Mouse (Mus musculus): Measurements from ENCODE around the gene Bean1.

Bean1 gene

DNA sequence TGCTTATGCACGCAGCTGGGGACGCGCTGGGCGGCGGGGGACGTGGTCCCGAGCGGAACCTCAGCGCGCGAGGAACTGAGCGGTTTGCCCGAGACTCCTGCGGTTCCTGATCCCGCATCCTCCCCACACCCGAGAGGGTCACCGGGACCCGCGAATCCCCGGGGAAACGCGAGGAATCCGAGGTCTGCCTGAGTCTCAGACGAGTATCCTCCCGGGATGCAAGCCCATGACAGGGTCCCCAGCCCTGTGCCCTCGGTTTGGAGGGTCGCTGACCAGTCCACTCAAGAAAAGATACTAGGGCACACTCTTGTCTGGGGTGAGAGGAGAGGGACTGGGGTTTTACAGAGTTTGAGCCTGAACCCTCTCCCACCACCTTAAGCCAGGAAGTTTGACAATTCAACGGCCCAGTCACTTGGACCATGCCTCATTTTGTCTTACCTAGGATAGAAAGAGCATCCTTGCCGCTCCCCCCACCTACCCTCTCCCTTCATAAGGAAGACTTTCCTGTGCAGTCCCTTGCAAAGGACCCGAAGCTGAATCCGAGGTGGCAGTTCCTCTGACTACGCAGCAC lies 893 bp downstream of the Bean1 start:
- 3% methylated on average over 32 of the region's 32 CpGs for WGBS

DNA sequence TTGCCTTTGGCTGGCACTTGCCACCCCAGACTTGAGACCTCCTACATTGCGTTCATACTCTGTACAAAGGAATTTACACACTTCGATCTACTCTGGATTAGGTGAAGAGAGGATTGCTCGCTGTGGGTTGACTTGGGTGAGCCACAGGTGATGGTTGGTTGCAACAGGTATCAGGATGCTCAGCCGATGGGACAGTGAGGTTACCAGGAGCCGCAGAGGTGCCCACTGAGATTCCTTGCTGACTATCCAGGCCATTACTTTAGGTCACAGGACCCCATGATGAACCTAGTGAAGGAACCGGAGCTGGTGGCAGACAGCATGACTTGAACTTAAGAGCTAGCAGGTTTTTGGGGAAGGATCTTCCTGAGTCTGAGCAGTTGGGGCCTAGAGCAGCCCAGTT lies 2.2 kb downstream of the Bean1 start:
- WGBS = 90% methylated on average over 6 of the region's 6 CpGs

DNA sequence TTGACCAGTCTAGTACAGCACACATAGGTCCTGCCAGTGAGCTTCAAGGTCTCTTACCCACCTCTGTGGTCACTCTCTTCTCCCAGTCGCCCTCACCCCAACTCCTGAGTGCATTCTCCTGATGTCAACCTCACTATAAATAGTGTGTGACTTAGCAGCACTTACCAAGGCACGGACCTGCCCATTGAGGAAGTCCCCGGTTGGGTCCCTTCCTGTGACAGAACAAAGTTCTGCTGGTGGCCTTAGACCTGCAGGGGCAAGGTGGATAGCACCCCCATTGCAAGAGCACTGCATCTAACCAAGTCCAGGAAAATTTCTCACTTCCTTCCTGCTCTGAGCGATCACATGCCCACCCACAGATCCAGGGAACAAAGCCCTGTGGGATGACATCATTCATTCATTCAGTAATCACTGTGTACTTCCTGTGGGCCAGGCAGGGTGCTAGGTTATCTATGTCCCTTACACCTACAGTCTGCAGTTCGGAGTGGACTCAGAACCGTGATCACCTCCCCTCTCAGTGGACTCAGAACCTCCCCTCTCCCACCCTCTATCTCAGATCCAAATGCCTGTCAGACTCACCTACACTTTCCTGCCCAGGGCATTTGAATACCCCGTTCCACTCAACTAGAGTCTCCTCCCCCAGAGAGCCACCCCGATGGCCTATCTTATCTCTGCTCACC lies 5.7 kb downstream of the Bean1 start:
- WGBS = 72% methylated on average over 8 of the region's 8 CpGs

DNA sequence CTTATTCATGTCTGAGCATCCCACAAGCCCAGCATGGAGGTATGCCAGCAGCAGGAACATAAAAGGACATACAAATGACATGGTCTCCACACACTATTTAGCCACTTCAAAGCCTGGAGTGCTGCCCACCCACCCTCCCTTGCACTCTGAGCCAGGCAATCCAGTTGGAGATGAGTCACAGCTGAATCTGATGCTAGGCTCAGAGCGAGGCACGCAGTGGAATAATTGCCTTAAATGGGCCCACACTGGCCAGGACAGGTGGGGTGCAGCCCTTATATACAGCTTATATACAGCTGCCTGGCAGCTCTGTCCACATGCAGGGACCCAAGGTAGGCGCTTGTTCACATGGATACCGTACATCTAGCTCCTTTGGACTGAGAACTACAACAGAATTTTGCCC lies 6.8 kb downstream of the Bean1 start:
- WGBS = 46% methylated on average over 4 of the region's 4 CpGs

DNA sequence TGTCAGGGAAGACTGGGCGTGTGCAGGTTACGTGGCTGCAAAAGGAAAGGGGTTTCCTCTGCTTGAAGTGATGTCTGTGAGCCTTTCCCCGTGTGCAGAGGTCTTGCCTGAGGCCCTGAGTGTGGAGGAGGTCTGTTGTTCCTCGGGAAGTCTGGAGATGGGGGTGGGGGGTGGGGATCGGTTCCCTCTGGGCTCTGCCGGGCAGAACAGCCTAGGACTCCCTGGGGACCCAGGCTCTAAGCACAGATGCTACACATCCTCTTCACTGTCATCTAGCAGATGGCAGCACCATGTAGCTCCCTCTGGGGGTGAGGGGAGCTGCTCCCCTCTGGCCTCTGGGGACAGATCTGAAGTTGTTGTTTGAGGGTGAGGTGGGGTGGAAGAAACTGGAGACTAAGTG lies 14.7 kb downstream of the Bean1 start:
- 53% methylated on average over 6 of the region's 6 CpGs for WGBS

DNA sequence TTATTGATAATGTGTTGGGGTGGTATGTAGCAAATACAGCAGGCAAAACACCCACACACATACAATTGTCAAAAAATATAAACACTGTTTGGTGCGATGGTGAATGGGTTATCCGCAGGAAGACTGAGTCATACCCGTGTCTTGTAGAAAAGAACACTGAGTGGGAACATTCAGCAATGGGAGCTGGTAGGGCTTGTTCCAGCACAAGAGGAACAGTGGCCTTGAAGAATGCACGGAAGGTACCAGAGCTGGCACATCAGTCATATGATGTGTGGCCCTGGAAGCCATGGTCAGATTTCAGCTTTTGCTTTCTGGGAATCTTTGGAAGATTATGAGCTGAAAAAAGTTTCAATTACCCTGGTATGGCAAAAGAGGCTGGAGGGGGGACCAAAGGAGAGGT lies 16.6 kb downstream of the Bean1 start:
- WGBS = 58% methylated on average over 4 of the region's 4 CpGs

DNA sequence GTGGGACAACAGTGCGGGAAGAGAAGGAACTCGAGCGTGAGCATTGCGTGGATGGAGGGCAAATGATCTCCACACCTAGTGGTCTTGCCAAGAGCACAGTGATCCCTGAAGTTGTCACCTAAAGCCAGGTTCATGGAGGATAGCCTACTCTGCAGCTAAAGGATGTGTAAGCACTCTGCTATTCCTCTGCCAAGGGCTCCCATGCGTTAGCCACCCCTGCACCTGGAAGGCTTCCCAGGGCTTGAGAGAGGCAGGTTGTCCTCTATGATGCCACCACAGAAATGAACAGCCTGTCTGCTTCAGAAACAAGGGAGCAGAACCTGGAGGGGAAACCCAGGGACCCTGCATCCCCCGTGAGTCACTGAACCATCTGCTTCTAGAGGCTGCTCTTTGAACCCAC lies 17.4 kb downstream of the Bean1 start:
- 78% methylated on average over 6 of the region's 6 CpGs for WGBS

DNA sequence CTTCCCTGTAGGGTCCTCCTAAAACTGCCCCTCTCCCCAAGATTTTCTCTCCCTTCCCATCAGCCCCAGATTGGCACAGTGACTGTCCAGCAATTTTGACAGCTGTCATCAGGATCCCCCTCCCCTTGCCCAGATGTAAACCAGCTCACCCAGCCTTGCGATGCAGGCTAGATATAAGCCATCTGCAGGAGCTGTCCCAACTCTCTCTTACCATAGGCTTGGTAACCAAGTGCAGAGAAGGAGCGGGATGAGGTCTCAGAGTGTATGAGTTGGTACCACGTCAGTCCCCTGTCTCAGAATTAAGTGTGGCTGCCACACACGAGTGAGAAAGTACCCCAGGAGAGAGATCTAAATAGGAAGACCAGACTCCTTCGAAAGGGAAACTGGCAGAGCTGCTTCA lies 18.2 kb downstream of the Bean1 start:
- WGBS = 81% methylated on average over 5 of the region's 5 CpGs

DNA sequence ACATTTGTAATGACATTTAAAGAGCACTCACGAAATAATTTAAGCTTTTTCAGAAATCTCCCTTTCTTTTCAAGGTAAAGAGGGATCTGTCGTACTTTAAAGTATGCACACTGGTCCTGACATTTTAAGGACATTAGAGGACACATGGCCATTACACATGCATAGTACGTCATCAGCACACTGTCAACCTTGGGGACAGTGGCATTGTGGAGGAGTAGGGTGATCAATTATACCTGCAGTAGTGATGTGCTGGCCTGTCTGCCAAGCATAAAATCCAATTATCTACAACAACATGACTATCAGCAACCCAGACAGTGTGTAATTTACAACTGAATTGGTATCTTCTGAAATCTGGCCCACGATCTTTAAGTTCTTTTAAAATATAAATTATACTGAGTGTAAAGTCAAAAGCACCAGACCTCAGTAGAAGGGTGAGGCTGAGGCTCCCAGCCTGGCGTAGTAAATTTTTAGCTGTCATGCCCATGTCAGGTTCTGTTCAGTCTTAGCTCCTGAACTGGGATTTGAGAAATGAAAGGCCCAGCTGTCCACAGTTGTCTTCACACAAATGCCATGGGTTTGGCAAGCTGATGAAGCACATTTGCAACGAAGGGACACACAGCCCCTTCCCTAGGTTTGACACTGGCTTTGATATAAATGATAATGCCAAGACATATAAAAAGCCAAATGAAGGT lies 20.7 kb downstream of the Bean1 start:
- 82% methylated on average over 6 of the region's 6 CpGs for WGBS

DNA sequence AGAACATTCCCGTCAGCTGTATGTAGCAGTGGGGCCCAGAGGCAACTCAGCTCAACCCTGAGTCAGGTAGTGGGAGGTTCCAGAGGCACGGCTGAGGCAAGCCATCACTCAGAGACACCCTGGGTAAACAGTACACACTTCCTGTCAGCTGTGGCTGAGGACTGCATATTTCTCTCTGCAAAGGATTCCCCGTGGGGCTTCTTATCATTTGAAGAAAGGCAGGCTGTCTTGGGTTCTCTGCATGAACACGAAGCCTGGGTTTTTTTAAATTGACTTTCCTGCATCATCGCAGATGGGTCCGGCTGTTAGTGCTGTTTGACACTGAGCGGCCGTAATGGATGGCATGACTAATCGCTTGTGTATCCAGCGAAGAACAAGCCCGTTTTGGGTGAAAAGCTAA lies 21.3 kb downstream of the Bean1 start:
- 61% methylated on average over 11 of the region's 11 CpGs for WGBS

DNA sequence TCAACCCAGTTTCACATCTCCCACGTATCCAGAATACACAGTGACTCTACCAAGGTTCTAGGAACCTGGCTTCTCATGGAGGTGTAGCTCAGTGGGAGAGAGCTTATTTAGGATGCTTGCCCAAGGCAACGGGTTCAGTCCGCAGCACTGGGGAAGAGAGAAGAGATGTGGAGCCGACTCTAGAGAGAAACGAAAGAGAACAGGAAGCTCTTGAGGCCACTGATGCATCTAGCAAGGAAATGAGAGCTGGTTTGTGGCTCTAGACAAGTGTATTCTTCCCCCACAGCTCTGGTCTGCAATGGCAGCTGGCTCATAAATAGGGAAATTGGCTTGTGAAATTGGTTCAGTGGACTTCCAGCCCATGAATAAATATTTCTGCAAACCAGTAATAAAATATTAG lies 29.6 kb downstream of the Bean1 start:
- WGBS = 79% methylated on average over 5 of the region's 5 CpGs

DNA sequence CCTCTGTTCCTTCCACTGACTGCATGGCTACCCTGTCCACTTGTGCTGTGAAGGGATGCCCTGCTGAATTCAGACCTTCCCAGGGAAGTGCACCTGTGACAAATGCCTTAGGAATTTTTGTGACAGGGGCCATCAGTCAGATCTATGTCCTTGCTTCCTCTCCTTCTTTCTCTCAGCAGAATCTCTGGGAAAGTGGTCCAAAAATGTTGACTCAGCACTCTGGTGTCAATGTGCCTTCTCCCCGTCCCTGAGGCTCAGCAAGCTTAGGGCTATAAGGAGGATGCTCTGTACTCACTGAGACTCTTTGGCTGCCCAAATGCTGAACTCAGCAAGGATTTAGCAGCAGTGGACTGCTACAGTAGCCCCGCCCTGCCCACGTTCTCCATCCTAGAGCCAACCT lies 31.4 kb downstream of the Bean1 start:
- WGBS = 95% methylated on average over 3 of the region's 3 CpGs

DNA sequence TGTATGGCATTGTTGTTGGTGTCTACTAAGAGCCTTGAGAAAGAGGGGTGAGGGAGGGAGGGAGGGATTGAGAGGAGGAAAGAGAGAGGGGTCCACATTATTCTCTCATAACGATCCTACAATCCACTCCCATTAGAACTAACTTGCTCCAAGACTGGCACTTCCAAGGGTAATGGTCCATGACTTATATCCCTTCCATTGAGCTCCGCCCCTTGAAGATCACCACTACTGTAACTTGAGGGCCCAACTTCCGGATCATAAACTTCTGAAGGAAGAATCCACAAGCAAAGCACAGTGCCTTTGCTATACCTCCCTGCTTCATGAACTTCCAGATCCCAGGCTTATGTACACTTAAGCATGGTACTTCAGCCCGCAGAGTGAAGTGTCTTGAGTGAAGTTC lies 32.1 kb downstream of the Bean1 start:
- WGBS = 93% methylated on average over 4 of the region's 4 CpGs

DNA sequence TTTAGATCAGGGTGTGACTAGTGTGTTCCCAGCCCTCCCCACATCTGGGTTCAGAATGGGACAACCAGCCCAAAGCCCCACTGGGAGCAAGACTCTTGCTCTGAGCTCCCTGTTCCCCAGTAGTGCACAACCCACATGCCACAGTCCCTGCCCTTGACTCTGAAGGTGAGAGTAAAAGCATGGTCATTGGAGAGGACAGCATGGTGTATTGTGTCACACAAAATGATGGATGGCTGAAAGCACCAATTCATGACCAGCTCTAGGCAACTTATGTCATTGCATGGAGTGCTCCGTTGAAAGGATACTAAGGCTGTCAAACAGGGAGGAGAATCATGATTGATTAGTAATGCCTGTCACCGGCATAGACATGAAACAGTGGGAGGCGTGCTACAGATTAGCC lies 35.0 kb downstream of the Bean1 start:
- WGBS = 78% methylated on average over 3 of the region's 3 CpGs

DNA sequence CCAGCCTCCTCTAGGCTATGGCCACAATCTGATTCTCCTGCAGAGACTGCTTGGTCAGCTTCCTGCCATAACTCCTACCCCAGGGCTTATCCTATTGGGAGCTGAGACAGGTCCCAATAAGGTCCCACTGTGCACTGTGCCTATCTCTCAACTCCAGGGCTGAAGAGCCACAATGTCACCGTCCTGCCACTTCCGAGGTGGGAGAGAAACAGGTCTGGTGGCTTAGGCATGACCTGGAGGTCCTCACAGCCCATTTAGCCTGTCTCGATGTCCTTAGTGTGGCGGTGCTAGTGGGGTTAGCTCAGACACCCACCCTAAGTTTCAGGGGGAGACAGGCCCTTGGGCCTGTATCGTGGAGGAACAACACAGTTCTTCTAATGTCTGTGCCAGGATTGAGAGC lies 47.4 kb downstream of the Bean1 start:
- 97% methylated on average over 5 of the region's 5 CpGs for WGBS

DNA sequence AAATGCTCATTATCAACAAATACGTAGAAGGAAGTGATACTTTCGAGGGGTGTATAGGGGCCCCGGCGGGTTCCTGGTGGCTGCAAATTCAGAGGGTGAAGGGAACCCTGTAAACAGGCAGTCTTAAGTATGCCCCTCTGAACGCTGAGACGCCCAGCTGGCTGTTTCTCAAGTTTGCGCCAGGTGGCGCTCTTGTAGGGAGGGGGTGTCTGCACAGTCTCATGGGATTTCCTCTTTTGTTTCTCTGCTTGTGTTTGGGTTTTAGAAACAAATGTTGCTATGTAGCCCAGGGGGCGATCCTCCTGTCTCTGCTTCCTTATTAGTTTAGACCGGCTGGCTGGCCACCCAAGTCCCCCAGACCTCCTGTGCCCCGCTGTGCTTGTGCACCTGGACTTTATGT lies 48.8 kb downstream of the Bean1 start:
- 31% methylated on average over 11 of the region's 11 CpGs for WGBS

DNA sequence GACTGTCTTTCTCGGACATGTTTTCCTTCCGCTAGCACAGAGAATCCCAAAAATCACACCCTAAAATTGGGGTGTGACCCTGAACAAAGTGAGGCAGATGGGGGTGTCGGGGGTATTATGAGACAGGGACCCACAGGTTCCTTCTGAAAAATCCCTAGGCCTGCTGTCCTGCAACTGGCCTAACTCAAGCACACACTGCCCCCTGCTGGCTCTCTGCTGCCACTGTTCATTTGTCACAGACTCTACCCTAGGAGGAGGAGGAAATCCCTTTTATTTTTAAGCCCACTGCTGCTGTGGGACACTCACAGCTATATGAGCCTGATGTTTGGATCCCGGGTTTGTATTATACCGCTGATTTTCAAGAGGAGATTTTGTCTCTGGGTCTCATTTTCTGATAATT lies 49.6 kb downstream of the Bean1 start:
- 40% methylated on average over 5 of the region's 5 CpGs for WGBS

DNA sequence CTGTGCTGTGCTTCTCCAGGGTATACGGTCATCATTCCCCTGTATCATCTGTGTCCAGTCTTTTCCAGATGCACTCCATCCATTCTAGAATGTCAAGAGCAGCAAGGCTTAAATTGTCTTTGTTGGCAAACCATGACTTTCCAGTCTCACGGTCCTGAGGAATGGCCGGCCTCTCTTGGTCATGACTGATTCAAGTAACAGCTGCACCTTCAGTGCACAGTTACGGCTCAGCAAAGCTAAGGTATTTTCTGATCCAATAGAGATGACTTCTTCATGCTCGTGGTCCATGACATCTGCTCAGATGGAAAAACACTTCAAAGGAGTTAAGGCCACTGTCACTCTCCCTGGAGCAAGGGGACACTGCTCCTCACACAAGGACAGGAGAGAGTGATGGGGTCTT lies 56.8 kb downstream of the Bean1 start:
- 92% methylated on average over 5 of the region's 5 CpGs for WGBS

DNA sequence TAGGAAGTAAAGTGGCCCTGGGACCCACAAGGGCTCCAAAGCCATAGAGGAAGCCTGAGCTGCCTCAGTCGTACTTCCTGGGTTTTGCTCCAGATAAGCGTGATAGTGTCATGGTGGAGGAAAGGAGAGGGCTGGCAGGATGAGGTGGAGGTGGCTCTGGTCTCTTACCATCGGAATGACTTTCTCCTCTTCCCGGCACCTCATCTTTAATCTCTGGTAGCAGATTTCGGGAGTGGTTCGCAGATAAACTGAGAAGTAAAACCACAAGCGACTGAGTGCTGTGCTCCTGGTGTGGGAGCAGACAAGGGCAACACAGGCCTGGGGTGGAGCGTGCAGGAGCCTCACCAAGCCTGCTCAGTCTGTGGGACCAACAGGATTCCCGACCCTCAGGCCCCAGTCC lies 60.1 kb downstream of the Bean1 start:
- 93% methylated on average over 9 of the region's 9 CpGs for WGBS

DNA sequence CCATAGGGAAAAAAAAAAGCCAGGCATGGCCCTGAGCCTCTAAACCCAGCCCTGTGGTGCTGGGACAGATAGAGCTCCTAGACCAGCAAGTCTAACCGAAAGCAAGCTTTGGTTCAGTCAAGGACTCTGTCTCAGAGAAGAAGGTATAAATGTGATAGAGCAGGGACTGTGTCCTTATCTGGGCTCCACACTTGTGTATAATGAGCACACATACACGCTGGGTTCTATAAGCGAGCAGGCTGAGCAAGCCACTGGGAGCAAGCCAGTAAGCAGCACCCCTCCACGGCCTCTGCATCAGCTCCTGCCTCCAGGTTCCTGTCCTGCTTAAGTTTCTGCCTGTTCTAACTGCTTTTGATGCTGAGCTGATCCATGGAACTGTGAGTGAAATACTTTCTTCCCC lies 61.8 kb downstream of the Bean1 start:
- WGBS = 97% methylated on average over 4 of the region's 4 CpGs

DNA sequence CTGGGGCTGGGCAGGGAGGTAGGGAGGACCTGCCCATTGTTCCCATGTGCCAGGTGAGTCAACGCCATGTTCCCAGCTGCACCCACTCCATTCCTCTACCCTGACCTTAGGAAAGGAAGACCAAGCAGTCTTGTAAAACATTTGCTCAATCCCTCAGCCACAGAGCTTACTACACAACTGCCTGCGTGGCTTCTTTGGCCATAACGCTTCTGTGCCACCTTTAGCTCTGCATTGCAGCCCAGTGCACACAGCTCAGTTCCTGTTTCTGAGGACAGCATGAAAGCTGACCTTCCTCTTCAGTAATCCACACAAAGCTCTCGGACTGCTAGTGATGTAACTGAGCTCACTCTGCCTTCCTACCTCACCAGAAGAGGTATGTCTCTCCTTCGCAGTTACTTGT lies 62.7 kb downstream of the Bean1 start:
- WGBS = 90% methylated on average over 5 of the region's 5 CpGs

DNA sequence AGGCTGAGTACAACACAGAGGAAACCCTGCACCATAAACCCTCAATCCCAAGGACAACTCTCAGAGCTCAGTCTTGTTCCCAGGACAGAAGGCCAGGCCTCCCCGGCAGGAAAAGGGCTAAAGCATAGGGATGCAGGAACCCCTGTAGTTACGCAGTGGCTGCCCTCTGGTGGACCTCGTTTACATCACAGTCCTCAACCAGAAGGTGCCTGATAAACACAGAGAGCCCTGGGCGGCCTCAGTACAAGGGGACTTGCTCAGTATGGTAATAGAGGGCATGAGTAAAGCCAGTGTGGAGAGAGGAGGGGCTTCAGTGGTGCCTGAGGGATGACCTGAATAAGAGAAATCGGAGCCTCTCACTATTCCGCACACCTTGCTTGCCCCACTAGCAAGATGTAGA lies 64.3 kb downstream of the Bean1 start:
- 61% methylated on average over 6 of the region's 6 CpGs for WGBS

DNA sequence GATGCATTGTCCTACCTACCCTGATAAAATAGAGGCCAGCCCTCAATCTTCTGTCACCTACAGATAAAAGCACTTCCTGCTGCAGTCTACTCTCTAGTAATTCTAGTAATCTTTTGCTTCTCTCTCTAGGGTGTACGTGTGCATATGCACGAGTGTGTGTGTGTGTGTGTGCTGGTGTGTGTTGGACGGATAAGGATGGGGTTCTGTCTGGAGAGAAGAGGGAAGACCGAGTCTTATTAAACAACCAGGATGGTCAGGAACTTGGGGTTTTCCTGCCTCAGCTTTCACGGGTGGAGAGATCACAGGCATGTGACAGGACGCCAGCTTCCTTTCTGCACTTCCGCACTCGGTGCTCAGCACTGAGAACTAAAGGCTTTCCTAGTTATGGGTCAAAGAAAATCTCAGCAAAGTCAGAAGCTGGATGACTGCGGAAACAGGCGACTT lies 69.2 kb downstream of the Bean1 start:
- 81% methylated on average over 10 of the region's 10 CpGs for WGBS
